Mouse (Mus musculus): ENCODE measurements around the gene AI837181. TPM values are rescaled to one million over a fixed set of nuclear protein-coding genes. Genes with fewer than 3 reads are reported as not detected.

Gene AI837181
- total RNA-seq, 2 experiments from 2014 or later = 47.8 to 50.5 TPM

DNA sequence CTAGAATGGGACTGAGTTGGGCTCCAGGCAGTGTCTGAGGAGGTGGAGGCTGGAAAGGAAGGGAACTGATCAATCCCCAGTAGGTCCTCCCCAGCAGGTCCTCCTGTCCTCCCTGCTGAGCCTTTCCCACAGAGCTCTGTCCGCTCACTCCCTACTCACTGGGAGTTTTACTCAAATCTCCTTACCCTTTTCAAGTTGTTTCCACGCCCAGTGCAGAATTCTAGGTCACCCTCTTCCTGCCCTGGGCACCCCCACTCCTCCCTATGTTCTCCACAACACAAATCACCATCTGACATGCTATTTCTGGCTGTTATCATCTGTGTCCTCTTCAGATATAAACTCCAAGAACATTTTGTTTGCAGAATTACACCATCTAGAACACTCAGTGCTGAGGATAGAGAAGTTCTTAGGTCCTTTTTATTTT lies 10.4 kb upstream of the AI837181 start:
- no peak for DNase-seq

DNA sequence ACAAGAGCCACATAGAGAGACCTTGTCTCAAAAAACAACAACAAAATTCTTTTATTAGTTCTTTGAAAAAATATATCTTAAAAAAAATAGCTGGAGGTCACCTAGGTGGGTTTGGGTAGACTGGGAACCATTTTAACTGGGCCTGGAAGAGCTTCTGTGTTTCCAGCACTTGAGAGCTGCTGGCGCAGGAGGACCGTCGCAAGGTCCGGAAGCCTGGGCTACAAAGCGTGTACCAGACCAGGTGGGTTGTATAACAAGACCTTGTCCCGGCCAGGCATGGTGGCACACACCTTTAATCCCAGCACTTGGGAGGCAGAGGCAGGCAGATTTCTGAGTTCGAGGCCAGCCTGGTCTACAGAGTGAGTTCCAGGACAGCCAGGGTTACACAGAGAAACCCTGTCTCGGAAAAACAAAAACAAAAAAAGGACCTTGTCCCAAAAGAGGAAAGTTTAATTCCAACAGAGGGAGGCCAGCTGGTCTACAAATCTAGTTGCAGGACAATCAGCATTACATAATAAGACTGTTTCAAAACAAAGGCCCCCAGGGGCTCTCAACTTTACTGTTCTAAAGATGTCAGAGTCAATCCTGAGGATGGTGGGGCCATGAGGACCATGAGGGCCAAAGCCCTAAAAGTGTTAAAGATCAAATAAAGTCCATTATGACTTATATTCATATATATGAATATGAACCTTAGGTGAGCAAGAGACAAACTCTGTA lies 6.0 kb upstream of the AI837181 start:
- DNase-seq = no peak

DNA sequence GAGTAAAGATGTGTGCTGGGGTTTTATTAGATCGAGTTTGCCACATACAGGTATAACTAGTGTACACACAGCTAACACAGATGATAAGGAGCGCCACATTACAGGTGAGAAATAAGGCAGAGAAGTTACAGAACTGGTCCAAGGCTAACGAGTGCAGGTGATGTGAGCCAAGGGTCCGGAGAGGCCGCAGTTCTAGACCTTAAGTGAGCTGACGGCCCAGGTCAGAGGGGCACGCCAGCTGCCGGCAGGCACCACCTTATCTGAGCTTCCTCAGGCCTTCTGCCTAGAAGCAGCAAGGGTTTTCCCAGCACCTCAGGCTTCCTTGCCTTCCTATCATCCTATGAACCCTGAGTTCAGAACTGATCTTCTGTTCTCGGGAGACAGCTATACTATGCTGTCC lies 5.3 kb upstream of the AI837181 start:
- DNase-seq = no peak

DNA sequence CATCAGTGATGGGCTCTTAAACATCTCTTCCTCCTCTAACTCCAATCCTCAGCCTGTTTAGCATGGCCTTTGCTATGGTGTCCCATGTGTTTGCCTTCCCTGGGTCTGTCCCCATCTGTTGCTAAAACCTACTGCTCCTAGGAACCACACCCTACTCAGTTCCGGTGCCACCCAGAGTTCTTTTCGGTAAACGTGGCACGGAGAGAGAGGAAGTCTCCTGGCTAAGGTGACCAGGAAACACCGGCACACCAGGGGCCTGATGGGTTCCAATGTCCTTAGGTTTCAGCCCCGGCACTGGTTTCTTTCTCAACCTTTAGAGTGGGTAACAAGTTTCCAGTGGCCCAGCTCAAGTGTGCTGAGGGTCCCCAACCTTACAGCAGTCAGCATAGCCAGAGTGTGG lies 4.4 kb upstream of the AI837181 start:
- no peak for DNase-seq

DNA sequence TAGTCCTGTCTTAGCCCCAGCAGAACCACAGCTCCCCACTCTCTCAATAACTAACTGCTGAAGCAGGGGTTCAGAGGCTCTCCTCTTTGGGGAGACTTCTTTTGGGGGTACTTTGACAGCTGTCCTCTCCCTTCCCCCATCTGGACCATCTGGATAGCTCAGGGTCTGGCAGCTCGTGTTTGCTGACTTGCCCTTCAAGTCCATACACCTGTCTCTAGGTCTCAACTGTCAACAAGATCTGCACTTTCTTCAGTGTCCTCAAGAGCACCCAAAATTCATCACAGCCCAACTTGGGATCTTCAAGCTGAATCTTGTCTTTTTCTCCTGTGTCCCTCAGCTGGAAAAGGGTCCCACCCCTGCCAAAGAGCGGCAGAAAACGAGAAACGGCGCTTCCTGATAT lies 3.2 kb upstream of the AI837181 start:
- DNase-seq = no peak

DNA sequence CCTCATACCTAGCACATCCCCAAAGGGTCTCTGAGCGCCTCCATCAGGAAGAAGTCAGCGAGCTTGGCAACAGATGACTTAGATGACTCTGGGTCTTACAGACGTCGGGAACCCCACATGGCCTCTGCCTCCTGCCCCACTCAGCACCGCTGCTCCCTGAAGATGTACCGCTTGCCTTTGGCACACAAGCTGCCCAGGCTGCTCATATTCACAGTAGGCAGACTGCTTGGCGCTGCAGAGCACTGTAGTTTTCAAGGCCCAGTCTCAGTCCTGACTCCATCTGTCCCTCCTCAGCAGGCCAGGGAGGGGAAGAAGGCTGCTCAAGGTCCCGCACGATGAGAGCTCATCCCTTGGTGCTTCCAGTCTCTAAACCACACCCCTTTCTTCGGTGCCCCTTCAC lies 2.7 kb upstream of the AI837181 start:
- DNase-seq = no peak

DNA sequence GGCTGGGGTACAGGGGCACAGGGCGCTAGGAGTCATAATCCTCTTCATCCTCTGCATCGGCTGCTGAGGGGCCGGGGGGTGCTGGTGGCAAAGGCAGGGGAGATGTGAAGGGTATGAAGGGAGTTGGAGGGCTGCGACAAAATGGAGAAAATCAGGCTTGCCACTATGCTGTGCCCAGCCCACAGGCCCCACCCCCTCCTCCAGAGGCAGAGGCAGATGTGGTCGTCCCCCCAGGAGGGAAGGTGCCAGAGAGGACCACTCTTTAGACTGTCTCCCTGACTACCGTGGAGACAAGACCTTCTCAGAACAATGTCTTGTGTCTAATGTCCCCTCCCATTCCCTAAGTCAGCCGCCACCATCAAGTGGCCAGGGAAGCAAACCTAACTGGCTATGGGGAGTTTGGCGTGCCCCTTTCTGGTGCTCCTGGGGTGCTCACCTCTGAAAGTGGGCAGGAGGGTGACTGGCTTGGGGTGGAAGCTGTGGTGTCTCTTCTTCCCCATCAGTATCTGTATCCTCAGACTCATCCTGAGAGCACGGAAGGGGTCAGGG lies 2.0 kb upstream of the AI837181 start:
- DNase-seq = no peak

DNA sequence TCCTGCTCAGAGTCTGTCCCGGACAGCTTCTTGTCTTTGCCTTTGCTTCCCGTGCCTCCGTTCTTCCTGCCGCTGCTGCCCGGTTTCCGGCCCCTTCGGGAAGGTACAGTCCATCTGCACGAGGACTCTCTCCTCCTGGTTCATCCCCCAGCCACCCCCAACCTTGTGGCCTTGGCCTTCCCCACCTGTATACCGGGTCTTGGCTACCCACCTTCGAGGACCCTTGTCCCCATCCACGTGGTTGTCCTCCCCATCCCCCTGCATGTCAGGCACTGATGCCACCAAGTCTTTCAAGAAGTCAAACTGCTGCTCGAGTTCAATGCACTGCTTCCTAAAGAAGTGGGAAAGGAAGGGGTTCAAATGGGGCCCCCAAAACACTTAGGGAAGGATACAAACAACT lies 1.4 kb upstream of the AI837181 start:
- DNase-seq = no peak

DNA sequence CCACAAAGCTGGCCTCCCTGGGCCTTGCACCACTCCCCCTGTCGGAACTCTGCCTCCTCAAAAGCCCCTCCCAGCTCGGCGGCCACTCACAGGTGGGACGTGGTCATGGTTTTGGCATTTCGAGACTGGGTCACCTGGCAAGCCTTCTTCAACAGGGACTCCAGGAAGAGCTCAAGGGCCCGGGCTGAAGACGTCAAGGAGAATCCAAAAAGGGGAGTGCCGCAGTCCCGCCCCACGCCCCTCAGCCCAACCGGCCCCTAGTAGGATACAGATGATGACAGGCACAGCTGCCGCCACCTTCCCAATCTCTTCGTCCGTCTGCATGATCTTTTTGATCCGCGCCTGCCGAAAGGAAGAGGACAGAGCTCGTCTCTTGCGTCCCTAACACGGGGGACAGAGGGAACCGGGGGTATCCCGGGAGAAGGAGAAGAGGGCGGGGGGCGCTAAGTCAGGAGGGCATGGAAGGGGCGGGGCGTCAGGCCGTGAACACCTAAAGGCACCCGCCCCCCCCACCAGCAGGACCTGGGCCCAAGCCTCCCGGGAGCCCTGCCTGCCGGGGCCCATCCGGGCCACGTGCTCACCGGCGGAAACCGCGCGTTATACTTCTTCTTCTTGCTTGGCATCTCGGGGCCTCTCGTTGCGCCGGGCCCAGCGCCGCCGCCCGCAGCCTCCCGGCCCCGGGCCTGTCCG lies 707 bp upstream of the AI837181 start:
- peak; percentile 74 for DNase-seq

DNA sequence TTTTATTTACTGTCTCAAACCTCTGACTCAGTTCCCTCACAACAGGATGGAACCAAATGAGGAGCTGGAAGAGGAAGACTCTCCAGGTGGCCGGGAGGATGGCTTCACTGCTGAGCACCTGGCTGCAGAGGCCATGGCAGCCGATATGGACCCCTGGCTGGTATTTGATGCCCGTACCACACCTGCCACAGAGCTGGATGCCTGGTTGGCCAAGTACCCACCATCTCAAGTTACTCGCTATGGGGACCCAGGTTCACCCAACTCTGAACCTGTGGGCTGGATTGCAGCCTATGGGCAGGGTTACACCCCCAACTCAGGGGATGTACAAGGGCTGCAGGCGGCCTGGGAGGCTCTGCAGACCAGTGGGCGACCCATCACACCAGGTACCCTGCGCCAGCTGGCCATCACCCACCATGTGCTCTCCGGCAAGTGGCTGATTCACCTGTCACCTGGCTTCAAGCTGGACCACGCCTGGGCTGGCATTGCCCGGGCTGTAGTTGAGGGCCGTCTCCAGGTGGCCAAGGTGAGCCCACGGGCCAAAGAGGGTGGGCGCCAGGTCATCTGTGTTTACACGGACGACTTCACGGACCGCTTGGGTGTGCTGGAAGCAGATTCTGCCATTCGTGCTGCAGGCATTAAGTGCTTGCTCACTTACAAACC lies 1.1 kb downstream of the AI837181 start:
- no peak for DNase-seq

DNA sequence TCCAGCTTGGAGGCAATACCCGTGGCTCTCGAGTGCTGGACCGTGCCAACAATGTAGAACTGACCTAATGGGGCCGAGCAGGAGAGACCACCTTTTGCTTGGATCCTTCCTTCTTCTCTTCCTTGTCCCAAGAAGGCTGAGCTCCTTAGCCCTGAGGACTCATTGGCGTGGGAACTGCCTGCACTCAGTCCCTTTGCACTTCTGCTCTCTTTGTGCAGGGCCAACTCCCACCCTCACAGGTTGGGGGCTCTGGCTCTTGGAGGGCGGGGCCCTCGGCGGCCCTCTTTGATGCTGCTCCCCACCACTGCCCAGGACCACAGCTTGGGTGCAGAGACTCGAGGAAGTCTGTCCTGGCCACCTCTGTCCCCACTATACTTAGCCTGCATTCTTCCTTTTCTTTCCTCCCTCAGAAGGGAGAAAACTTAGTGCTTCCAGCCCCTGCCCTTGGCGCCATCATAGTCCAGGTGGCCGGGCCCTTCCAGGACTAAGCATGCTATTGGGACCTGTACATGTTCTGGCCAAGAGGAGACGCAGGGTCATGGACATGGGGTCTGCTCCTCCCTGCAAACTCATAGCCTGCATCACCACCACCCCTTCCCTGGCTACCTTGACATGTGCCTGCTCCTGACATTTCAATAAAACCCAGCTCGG lies 1.8 kb downstream of the AI837181 start:
- no peak for DNase-seq

DNA sequence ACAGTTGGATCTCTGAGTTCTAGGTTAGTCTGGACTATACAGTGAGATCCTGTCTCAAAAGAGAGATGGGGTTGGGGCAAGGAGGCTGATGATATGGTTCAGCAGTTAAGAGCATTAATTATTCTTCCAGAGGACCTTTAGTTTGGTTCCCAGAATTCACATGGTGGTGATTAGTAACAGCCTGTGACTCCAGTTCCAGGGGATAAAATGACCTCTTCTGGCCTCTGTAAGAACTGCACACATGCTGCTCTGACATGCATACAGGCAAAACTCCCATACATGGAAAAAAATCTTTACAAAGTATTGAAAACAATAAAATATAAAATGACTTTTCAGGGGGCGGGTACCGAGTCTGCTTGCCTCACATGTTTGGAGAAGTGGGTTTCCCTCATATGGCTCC lies 3.1 kb downstream of the AI837181 start:
- no peak for DNase-seq

DNA sequence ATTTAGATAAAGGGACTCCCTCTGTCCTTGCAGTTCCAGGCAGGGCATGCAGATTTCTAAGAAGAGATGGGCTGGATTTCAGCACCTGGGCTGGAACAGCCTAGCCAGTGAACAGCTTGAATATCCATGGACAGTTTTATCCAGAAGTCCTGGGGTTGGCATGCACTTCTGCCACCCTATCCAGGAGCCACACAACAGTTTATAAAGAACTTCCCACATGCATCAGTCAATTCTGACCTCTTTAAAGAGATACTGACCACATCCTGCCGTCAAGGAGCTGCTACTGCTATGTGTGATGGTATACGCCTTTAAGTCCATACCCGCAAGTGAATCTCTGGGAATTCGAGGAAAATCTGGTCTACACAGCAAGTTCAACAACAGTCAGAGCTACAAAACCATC lies 4.3 kb downstream of the AI837181 start:
- DNase-seq = no peak

DNA sequence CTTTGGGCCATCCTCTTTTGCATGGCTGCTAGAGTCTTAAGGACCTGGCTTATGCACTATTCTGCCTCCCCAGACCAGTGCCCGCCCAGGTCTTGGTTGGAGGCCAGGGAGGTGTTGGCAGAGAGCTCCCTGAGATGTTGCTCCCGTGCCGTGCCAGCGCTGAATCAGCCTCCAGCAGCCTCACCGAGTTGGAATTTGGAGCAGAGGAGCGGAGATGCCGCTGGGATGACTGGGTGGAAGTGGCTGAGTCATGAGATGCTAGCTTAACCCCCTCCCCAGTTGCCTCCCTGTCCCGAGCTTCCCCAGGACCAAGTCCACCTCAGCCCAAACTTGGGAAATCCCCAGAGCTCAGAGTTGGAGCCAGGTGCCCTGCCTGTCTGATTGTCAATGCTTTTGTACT lies 4.9 kb downstream of the AI837181 start:
- DNase-seq = peak; percentile 80

DNA sequence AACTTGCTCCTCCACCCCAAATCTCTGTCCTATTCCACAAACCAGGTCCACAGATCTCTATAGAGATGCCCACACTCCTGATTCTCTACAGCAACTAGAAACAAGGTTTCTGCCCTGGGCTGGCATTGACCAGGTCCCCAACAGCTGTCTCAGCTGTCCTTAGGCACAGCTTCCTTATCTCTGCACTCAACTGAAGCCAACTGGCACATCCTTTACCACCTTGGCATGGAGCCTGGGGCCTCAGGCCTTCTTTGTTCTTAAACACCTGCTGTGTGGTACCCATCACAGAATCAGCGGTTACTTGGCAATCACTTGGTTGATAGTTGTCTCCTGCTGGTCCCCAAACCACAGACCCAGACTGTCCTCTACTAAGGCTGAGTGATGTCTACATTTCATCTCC lies 5.5 kb downstream of the AI837181 start:
- DNase-seq = no peak

DNA sequence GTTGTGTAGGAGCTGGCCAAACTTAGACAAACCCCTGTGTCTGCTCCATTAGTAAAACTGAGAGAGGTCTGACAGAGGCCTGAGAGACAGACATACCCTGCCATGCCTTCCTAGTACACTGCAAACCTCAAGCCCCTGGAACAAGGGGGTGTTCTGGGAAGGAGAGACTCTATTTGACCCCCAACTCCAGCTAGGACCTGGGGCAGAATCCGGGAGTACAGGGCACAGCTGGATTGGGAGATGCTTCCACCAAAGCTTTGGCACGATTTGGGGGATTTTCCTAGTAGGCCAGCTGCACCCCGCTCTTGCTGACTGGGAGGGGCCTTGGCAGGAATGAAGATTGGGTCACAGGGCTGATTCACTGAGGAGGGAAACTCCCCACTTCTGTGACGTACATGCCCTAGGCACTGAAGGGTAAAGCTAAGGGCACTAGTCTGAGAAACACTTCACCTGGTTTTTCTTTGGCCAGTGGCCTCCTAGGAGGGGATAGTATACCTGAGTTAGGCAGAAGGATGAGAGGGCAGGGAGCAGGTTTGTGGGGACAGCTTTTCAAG lies 7.0 kb downstream of the AI837181 start:
- no peak for DNase-seq

DNA sequence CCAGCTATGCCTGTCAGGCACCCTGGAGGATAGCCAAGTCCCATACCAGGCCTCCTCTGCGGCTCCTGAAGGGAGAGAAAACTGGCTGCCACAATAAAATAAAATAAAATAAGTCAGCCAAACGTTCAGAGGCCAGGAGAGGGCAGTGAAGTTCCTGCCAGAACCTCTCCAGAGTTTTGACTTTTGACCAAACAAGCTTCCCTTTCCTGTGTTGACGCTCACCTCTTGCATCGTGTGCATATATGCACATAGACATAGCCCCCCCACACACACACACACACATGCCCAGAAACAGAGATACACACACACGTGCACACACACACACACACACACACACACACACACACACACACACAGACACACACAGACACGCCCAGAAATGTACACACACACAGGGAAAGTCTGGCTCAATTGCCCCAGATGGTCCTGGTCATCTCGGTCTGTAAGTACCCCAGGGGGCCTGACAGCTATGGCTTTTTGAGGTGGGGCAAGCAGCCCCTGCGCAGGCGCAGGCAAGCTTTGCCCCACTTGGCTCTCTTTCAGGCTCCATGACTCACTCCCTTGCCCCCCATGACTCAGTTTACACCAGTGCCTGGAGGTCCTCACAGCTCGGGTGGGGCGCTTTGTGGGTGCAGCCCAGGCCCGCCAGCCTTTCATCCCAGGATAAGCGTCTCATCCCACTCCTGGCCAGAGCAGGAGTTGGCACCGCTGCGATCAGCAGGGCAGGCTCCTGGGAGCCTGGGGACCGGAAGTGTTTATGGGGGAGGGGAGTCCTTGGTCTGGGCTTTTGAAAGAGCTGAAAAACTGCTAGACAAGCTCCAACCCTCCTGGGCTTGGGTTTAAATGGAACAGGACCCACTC lies 8.3 kb downstream of the AI837181 start:
- DNase-seq = peak; percentile 46

DNA sequence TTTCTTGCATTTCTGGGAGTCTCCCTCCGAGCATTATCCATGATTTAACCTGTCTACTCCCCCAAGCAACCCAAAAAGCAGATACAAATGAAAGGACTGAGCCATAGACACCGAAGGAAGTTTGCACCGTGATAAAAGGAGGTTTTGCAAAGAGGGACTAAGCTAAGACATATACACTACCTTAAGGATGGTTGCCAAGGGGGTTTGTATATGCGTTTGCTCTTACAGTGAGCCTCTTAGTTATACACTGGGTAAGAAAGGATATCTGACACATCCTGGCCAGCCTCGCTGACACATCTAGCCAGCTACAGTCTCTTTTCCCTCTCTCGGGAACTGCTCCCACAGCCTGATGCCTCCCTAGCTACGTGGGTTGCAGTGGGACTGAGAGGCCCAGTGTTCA lies 9.0 kb downstream of the AI837181 start:
- no peak for DNase-seq

DNA sequence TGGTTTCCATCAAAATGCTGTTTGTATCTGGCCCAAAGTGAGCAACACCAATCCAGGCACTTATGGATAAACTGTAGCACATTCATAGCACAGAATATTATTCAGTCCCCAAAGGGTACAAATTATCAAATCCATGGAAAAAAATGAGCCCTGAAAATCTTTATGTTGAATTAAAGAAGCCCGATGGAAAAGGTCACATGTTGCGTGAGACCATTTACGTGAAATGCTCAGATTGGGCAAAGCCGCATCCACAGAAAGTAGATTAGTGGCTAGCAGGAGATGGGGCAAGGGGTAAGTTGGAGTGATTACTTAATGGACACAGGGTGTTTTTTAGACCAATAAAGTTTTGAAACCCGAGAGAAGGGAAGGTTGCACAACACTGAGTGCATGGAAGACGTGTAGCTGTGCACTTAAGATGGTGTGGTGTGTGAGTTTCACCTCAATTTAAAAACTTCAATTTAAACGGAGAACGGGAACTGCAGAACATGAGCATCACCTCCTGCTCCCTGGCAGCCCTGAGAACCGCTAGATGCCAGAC lies 19.5 kb downstream of the AI837181 start:
- DNase-seq = no peak

DNA sequence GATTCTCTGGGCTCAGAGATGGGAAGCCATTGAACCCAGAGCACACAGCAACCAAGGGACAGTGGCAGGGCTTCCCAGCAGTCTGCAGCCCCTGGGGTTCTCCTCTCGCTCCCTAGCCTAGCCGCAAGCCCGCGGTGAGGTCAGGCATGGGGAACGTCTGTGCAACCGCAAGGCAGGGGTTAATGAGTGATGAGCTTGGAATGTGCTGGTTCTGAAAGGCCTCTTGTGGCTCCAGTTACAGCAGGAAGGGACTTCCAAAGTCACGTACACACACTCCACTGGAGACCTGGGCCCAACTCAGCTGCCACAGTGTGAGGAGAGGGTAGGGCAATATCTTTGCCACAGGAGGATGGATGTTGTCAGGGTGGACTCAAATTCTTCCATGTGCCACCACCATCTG lies 20.0 kb downstream of the AI837181 start:
- DNase-seq = no peak

DNA sequence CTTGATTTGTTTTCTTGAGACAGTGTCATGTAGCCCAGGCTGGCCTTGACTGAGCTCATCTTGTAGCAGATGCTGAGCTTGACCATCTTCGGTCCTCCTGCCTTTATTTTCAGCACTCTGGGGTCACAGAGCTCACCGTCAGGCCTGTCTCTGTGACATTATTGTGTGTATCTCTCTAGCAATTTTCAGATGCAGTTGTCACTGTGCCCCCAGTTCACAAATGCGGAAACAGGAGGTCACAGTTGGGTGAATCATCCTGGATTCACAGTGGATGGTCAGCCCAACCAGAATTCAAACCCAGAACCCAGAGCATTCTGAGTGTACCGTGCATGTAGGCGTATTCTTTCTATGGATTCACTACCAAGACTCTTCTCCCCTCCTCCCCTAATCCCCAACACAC lies 20.8 kb downstream of the AI837181 start:
- DNase-seq = no peak
